Mouse (Mus musculus) embryonic stem cell, embryonic (primary cell): ENCODE results near the gene Lcn6.

Experiments
- CTCF ChIA-PET, 4 experiments: fragments of 300-600 bp in 2 of 4; fragments of 350-600 bp in 2 of 4; sonication (Branson Sonifier 250); formaldehyde crosslinking; loops; one replicate each; lab custom pipeline; 2022; ENCODE audit warnings: inconsistent platforms in 2 of 4; lab: Charles Lee
- POLR2A ChIA-PET, 4 experiments: fragments of 300-600 bp in 2 of 4; fragments of 350-600 bp in 2 of 4; sonication (Branson Sonifier 250); formaldehyde crosslinking; loops; one replicate each; lab custom pipeline; 2022; ENCODE audit warnings: antibody characterized with exemption in 4 of 4, inconsistent platforms in 1 of 4; lab: Charles Lee

Gene Lcn6

GRCm38 (mm10) chr2:25676486-25676885, at the start of gene Lcn6:
Gene Lcn6, plus strand, starts transcription at chr2:25676786.
- POLR2A ChIA-PET, result no interaction called here
- CTCF ChIA-PET, result no interaction called here

GRCm38 (mm10) chr2:25627811-25628210, 48.8 kb upstream of the Lcn6 start, which contains the start of gene Fcna:
Gene Fcna, minus strand, starts transcription at chr2:25628030.
- POLR2A ChIA-PET, result interaction anchor here in 1 of 4 experiments (1.1 kb wide), 1 partner anchor 25 kb away, joined by 4 read pairs; the partner anchor contains the start of gene Lcn8
- CTCF ChIA-PET, result interaction anchor here in 3 of 4 experiments (0.5 to 0.9 kb wide), 6 partner anchors 12 to 625 kb away, joined by 3 to 12 read pairs (median 5); no protein-coding TSS in a partner anchor

- POLR2A ChIA-PET, result no interaction called here
- CTCF ChIA-PET, result interaction anchor here in 1 of 4 experiments (0.9 to 1.2 kb wide), 2 partner anchors 11 to 37 kb away, joined by 3 read pairs; no protein-coding TSS in a partner anchor
Measured at GRCm38 (mm10) chr2:25628738-25629137, 47.8 kb upstream of the Lcn6 start.

GRCm38 (mm10) chr2:25633616-25634015, 43.0 kb upstream of the Lcn6 start:
- CTCF ChIA-PET, result interaction anchor here in 3 of 4 experiments (0.6 to 1.3 kb wide), 5 partner anchors 12 to 464 kb away, joined by 3 to 6 read pairs (median 3); partner anchors contain the start of genes Lcn5 (in 1 of the 3) and Tmem141 (in 1 of the 3)
- POLR2A ChIA-PET, result interaction anchor here in 2 of 4 experiments (0.6 to 0.7 kb wide), 2 partner anchors 46 to 59 kb away, joined by 3 to 5 read pairs; no protein-coding TSS in a partner anchor

- CTCF ChIA-PET, result interaction anchor here in 3 of 4 experiments (0.6 to 1.3 kb wide), 4 partner anchors 12 to 464 kb away, joined by 3 read pairs; partner anchors contain the start of gene Tmem141 (in 1 of the 3)
- POLR2A ChIA-PET, result interaction anchor here in 1 of 4 experiments (0.7 kb wide), 1 partner anchor 46 kb away, joined by 3 read pairs; no protein-coding TSS in a partner anchor
Measured at GRCm38 (mm10) chr2:25634046-25634445, 42.5 kb upstream of the Lcn6 start.

DNA sequence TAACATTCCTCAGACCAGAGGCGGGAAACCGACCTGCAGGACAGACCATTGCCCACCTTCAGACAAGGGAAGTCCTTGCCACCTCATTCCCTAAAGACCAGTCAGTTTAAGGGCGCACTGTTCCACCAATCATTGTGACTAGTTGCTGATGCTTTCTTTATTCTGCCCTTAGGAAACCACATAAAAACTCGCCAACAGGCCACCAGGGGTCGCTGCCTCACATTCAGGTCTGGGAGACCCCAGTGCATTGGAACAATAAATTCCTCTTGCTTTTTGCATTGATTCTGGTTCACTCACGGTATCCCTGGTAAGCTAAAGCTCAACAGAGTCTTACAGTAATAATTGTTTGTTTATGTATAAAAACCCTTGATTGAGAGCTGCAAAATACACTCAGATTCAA, 36.7 kb upstream of the Lcn6 start:
- ChIA-PET CTCF (interaction anchor here (0.6 to 1.1 kb wide), 5 partner anchors 9 to 1312 kb away, joined by 3 to 6 read pairs (median 3); partner anchors contain the start of genes Ajm1 (in 1 of the 4) and Fcna (in 1 of the 4)), POLR2A (interaction anchor here in 1 of 4 experiments (0.6 kb wide), 1 partner anchor 86 kb away, joined by 6 read pairs; no protein-coding TSS in a partner anchor)

- ChIA-PET POLR2A (interaction anchor here in 1 of 4 experiments (0.6 kb wide), 1 partner anchor 25 kb away, joined by 4 read pairs; the partner anchor contains the start of gene Fcna), CTCF (interaction anchor here in 3 of 4 experiments (0.5 to 1.5 kb wide), 3 partner anchors 31 to 279 kb away, joined by 4 read pairs; partner anchors contain the start of gene Tmem141 (in 1 of the 3))
Measured at GRCm38 (mm10) chr2:25652902-25653301, 23.7 kb upstream of the Lcn6 start, which contains the start of gene Lcn8. Gene Lcn8, plus strand, starts transcription at chr2:25653120.

- ChIA-PET CTCF (no interaction called here), POLR2A (no interaction called here)
Measured at GRCm38 (mm10) chr2:25654502-25654901, 22.1 kb upstream of the Lcn6 start.

DNA sequence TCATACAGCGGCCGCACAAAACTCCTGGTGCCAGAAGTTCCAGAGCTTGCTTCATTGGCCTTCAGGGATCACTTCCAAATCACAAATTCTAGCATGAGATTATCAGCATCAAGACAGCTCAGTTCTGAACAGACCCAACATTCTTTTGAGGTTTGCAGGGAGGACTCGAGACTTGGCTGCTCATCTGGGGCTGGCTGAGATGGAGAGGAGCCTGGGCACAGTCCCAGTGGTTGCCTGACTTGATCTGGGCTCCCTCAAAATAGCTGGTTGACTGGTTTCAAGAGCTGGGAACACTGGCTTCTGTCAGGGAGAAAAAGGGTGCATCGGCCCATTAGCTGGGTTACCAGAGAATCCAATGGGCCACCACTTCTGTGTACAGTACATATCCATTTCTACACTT, 19.9 kb upstream of the Lcn6 start:
- ChIA-PET POLR2A (interaction anchor here in 1 of 4 experiments (0.9 kb wide), 1 partner anchor 150 kb away, joined by 3 read pairs; no protein-coding TSS in a partner anchor), CTCF (interaction anchor here in 1 of 4 experiments (0.6 kb wide), 1 partner anchor 16 kb away, joined by 3 read pairs; no protein-coding TSS in a partner anchor)

DNA sequence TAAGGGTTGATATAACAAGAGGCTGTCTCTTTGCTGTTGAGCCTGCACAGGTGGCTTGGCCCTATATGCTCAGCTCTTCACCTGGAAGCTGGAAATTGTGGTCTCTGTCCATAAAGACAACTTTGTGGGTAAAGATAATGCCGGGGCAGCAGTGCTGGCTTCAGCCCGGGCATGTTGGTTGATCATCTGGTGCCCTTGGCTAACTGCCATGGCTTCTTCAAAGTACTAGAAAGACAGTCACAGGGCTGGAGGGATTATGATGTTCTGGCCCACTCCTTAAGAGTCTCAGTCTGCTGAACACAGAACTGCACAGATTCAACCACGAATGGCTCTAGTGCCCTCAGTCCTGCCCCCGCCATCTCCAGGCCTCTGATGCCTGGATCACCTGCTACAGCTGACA, 19.3 kb upstream of the Lcn6 start:
- POLR2A ChIA-PET, result interaction anchor here in 1 of 4 experiments (0.9 kb wide), 1 partner anchor 149 kb away, joined by 3 read pairs; no protein-coding TSS in a partner anchor
- CTCF ChIA-PET, result interaction anchor here in 1 of 4 experiments (0.6 kb wide), 1 partner anchor 24 kb away, joined by 6 read pairs; no protein-coding TSS in a partner anchor

GRCm38 (mm10) chr2:25657652-25658051, 18.9 kb upstream of the Lcn6 start, which contains the start of gene Lcn5:
Gene Lcn5, plus strand, starts transcription at chr2:25657952.
- ChIA-PET CTCF (interaction anchor here in 1 of 4 experiments (0.6 kb wide), 1 partner anchor 25 kb away, joined by 6 read pairs; no protein-coding TSS in a partner anchor), POLR2A (no interaction called here)

DNA sequence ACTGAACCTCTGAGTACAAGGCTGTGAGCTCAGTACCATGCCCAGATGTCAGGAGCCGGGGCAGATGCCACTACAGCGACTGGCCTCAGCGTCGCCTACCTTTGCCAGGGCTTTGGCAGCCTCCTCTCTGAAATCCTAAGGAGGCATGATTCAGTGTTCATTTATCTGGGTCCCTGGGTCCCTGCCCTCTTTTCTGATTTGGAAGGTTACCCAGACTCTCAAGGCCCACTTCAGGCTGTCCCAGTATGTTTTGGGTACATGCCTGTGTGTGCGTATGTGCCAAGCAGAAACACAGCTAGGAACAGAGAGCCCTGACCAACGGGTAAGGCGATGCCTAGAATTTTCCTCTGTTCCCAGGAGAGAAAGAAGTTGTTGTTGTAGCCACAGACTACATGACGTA, 16.3 kb upstream of the Lcn6 start:
- CTCF ChIA-PET, result no interaction called here
- POLR2A ChIA-PET, result no interaction called here

DNA sequence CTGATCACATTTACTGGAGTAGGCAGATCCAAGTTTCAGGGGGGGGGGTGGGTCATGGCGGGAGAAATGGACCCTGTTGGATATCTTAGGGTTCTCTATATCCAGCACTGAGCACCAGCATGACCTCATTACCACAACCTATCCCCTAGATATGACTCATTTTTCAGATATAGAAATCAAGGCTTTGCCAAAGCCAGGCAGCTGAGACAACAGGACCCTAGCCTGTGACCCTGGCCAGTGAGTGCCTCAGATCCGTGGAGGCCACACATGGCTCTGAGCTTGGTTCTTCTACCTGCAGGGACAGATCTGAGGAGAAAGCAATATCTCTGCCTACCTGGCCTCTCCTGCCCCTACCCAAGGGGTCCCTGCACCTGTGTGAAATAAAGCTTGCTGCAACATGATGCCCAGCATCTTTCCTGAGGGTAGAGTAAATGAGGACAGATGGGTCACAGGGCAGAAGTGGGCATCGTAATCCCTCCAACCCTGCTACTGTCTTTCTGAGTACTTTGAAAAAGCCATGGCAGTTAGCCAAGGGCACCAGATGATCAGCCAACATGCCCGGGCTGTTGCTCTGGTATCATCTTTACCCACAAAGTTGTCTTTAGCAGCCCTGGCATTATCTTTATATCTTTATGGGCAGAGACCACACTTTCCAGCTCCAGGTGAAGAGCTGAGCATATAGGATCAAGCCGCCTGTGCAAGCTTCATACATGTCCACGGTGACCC, 15.2 kb upstream of the Lcn6 start:
- ChIA-PET CTCF (interaction anchor here in 1 of 4 experiments (1.1 to 2.5 kb wide), 3 partner anchors 33 to 175 kb away, joined by 3 to 5 read pairs (median 4); no protein-coding TSS in a partner anchor), POLR2A (no interaction called here)

GRCm38 (mm10) chr2:25663511-25663910, 13.1 kb upstream of the Lcn6 start:
- CTCF ChIA-PET, result interaction anchor here in 3 of 4 experiments (0.6 to 2.5 kb wide), 8 partner anchors 31 to 324 kb away, joined by 3 to 5 read pairs (median 4); no protein-coding TSS in a partner anchor

DNA sequence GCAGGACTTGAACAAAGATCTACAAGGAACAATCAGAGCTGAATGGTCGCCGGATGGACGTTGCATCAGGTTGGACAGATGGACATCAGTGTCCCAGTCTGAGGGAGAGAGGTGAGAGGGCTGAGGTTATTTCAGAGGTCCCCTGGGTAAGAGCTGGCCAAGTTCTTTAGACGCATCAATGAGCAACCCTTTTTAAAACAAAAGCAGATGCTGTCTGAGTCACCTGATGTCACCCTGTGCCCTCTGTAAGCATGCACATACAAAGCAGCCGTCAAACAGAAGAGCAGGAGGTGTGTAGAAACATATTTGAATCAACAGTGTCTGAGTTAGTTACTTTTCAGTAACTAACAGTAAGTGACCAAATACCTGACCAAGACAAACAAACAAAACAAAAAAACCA, 12.5 kb upstream of the Lcn6 start:
- CTCF ChIA-PET, result interaction anchor here in 2 of 4 experiments (0.6 to 2.5 kb wide), 6 partner anchors 30 to 324 kb away, joined by 3 to 5 read pairs (median 4); no protein-coding TSS in a partner anchor
- POLR2A ChIA-PET, result no interaction called here

More at GRCm38 (mm10) chr2:25663511-25663910, 13.1 kb upstream of the Lcn6 start:
- POLR2A ChIA-PET, result no interaction called here

- CTCF ChIA-PET, result interaction anchor here in 1 of 4 experiments (0.6 kb wide), 1 partner anchor 713 kb away, joined by 4 read pairs; no protein-coding TSS in a partner anchor
Measured at GRCm38 (mm10) chr2:25666516-25666915, 10.1 kb upstream of the Lcn6 start.

DNA sequence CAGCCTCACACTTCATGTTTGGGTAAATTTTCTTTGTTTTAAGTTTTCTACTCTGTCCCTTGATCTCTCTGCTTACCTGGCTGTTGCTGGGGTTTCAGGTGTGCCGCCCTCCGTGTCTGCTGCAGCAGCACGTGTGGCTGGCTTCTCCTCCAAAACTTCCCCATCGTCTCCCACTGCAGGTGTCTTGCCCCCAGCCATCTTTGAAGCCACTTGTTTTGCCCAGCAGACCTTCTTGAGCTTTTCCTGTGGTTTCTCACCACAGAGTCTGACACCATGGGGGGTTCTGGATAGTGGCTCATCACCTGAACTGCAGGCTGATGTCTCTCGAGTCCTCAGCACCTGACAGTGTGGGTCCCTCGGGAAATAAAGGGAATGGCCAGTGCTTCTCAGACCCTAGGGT, 3.0 kb downstream of the Lcn6 start:
- CTCF ChIA-PET, result no interaction called here
- POLR2A ChIA-PET, result no interaction called here

More at GRCm38 (mm10) chr2:25666516-25666915, 10.1 kb upstream of the Lcn6 start:
- POLR2A ChIA-PET, result interaction anchor here in 1 of 4 experiments (0.6 kb wide), 1 partner anchor 116 kb away, joined by 3 read pairs; no protein-coding TSS in a partner anchor

DNA sequence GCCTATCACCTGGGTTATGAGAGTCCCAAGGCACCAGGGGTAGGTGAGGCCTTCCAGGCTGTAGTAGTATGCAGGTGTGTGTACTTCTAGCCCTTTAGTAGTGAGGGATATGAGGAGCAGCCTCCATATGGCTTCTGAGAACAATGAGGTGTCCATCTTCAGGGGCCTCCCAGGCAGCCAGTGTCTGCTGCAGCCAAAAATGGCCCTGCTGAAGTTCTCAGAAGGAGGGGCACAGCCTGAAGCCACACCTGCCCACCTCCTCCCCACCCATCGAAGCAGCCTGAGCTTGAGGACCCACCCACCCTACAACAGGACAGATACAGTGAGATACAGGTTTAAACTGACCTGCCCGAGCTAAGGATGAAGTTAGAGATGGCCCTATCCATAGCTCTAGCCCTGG, 5.8 kb downstream of the Lcn6 start, which contains the start of gene Lcn10:
Lcn10 (plus strand) TSS at position 301 of the 400 bp plus-strand sequence.
- ChIA-PET CTCF (interaction anchor here in 2 of 4 experiments (1.0 to 2.1 kb wide), 2 partner anchors 12 kb away, joined by 3 to 10 read pairs; no protein-coding TSS in a partner anchor), POLR2A (interaction anchor here in 1 of 4 experiments (0.5 kb wide), 1 partner anchor 194 kb away, joined by 3 read pairs; no protein-coding TSS in a partner anchor)
